In the genomic region with DNA sequence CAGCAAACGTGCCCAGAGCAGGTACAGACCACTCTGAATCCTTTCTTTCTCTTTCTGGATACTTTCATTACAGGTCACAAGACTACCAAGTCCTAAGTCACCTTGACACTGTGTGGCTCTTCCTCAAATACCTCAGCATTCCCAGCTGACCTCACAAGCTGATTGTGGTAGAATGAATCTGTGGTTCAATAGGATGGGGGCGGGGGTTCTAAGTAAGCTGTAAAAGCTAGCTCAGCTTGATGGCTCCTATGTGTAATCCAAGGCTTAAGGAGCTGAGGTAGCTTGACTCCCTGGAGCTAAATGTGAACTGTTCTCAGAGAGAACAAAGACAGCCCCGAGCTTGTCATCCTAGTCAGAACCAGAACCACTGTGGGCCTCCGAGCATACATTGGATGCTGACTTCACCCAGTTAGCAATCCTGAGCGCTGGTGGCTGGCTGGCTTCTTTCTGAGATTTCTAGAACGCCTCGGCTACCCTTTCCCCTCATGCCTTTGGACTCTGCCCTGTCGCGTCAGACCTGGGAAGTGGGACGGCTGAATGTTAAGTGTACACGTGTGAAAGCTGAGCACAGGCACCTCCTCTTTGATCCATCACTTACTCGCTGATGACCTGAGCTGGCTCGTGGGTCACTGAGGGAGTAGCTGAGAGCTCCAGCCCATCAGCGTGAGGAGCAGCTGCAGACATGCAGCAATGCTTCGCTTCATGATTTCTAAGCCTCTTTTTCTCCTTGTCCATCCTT, we compare ENCODE assay signal across 13 mouse cellular contexts.
DNase-seq lines count a peak whose midpoint lies in the region; ATAC-seq and TF ChIP-seq lines count a peak whose summit lies in the region.
"Had no signal": no experiment of that assay in that cellular context is flagged by ENCODE, and none has a peak within 500 bp of the region (broad histone marks: within the 10 kb centered on the region; RNA-seq: fewer than 3 reads in every experiment).

No protein-coding gene starts in this region.

- no peaks in the 10 kb centered on the region for H3K27me3 ChIP-seq in heart, embryonic 13.5 days (replicated peaks)
- H3K27me3 ChIP-seq in embryonic facial prominence, embryonic 12.5 days, result no peaks in the 10 kb centered on the region
- no peaks in the 10 kb centered on the region for H3K27me3 ChIP-seq in limb, embryonic 10.5 days (ENCODE audit: low read depth, poor library complexity, severe bottlenecking)
- H3K27me3 ChIP-seq: heart, embryonic 15.5 days; liver, embryonic 13.5 days; megakaryocyte, embryonic 14.5 days had no signal

- no peaks in the 10 kb centered on the region for H3K36me3 ChIP-seq in heart, embryonic 13.5 days
- no peaks in the 10 kb centered on the region for H3K36me3 ChIP-seq in ES-E14 (ENCODE audit: control insufficient read depth, insufficient read depth, low read length, poor library complexity, severe bottlenecking)
- H3K36me3 ChIP-seq in embryonic facial prominence, embryonic 12.5 days, result no peaks in the 10 kb centered on the region
- H3K36me3 ChIP-seq in limb, embryonic 10.5 days, result no peaks in the 10 kb centered on the region
- H3K36me3 ChIP-seq: heart, embryonic 15.5 days; liver, embryonic 13.5 days had no signal

- 0 out of 2 replicates have a peak, but pooled peaks cover 7% of the 10 kb centered on the region for H3K4me1 ChIP-seq in heart, embryonic 13.5 days
- peaks cover 2 to 4% of the 10 kb centered on the region in 2 experiments; a peak in 2 of 4 replicates for H3K4me1 ChIP-seq in ES-E14 (ENCODE audit: control insufficient read depth in 2 of 2, insufficient read depth in 2 of 2, low read length in 2 of 2, poor library complexity in 1 of 2)
- peaks cover 9% of the 10 kb centered on the region; the same call in 1 of the 2 replicates for H3K4me1 ChIP-seq in embryonic facial prominence, embryonic 12.5 days
- H3K4me1 ChIP-seq in limb, embryonic 10.5 days, result peaks cover 10% of the 10 kb centered on the region
- H3K4me1 ChIP-seq: liver, embryonic 13.5 days; megakaryocyte, embryonic 14.5 days had no signal

- H3K9ac ChIP-seq in heart, embryonic 13.5 days, result no peak overlapping the region
- H3K9ac ChIP-seq in ES-E14 (ENCODE audit: insufficient read depth, low read depth, low read length, poor library complexity, severe bottlenecking), result no peak overlapping the region
- no peak overlapping the region for H3K9ac ChIP-seq in embryonic facial prominence, embryonic 12.5 days
- H3K9ac ChIP-seq: heart, embryonic 15.5 days; liver, embryonic 13.5 days had no signal

- intact Hi-C loops in heart, postnatal 25 days (cut with DNase I), result no loop called here

- in situ Hi-C loops in ES-E14 (cut with MboI; ENCODE audit: low sequenced_read_pairs in 2 of 2, unreplicated experiment in 2 of 2), result no loop called here

- WGBS in heart, embryonic 13.5 days, result 44% methylated on average over 15 of the region's 15 CpGs
- 46% methylated on average over 15 of the region's 15 CpGs for WGBS in embryonic facial prominence, embryonic 12.5 days
- WGBS in limb, embryonic 10.5 days, result 45% methylated on average over 15 of the region's 15 CpGs

- ATAC-seq in heart, embryonic 13.5 days (ENCODE audit: extremely low read depth, insufficient number of reproducible peaks, low FRiP score, low TSS enrichment), result no peak
- ATAC-seq in embryonic facial prominence, embryonic 12.5 days (ENCODE audit: insufficient number of reproducible peaks, insufficient read depth, low FRiP score, low TSS enrichment), result 0 out of 2 replicates have a peak, but pooled peaks have one; percentile 41

- H3K4me3 ChIP-seq in heart, embryonic 13.5 days, result no peak overlapping the region
- H3K4me3 ChIP-seq in ES-E14 (ENCODE audit: insufficient read depth in 1 of 2, low read depth in 1 of 2, low read length in 2 of 2, poor library complexity in 1 of 2, severe bottlenecking in 1 of 2), result no peak overlapping the region
- H3K4me3 ChIP-seq in embryonic facial prominence, embryonic 12.5 days, result no peak overlapping the region
- no peak overlapping the region for H3K4me3 ChIP-seq in limb, embryonic 10.5 days
- H3K4me3 ChIP-seq: heart, embryonic 15.5 days; liver, embryonic 13.5 days; megakaryocyte, embryonic 14.5 days had no signal

- 0 out of 2 replicates have a peak overlapping the region, but pooled peaks have one; percentile 5 for H3K4me2 ChIP-seq in heart, embryonic 13.5 days
- no peak overlapping the region for H3K4me2 ChIP-seq in embryonic facial prominence, embryonic 12.5 days (replicated peaks)
- H3K4me2 ChIP-seq: heart, embryonic 15.5 days; liver, embryonic 13.5 days had no signal

- DNase-seq in heart, postnatal 25 days (ENCODE audit: low spot score), result no peak
- DNase-seq in ES-E14 (ENCODE audit: low read depth, low spot score), result peak; percentile 35
- DNase-seq in limb, embryonic 10.5 days (ENCODE audit: low spot score), result no peak
- DNase-seq in adrenal gland, adult 18-20 months (ENCODE audit: low spot score in 2 of 2), result no peak
- no peak for DNase-seq in ovary, adult 18-20 months (ENCODE audit: low spot score)
- DNase-seq in cerebellum, adult 11 months, result no peak
- DNase-seq: cerebellum, adult 9-11 months; liver, embryonic 13.5 days; thymus, postnatal 14 days had no signal

- H3K27ac ChIP-seq in heart, embryonic 13.5 days (replicated peaks), result no peak overlapping the region
- no peak overlapping the region; the same call in 1 of the 2 replicates for H3K27ac ChIP-seq in ES-E14 (ENCODE audit: insufficient read depth, low read depth, low read length, poor library complexity, severe bottlenecking)
- H3K27ac ChIP-seq in embryonic facial prominence, embryonic 12.5 days, result no peak overlapping the region
- H3K27ac ChIP-seq in limb, embryonic 10.5 days, result peak overlapping the region; percentile 32; the same call in 1 of the 2 replicates
- H3K27ac ChIP-seq: heart, embryonic 15.5 days; liver, embryonic 13.5 days had no signal

- H3K9me3 ChIP-seq in heart, embryonic 13.5 days, result no peaks in the 10 kb centered on the region
- H3K9me3 ChIP-seq in ES-E14 (ENCODE audit: control insufficient read depth, insufficient read depth, low read depth, low read length), result no peaks in the 10 kb centered on the region
- H3K9me3 ChIP-seq in embryonic facial prominence, embryonic 12.5 days, result no peaks in the 10 kb centered on the region
- no peaks in the 10 kb centered on the region for H3K9me3 ChIP-seq in limb, embryonic 10.5 days (replicated peaks)
- H3K9me3 ChIP-seq: heart, embryonic 15.5 days; liver, embryonic 13.5 days; megakaryocyte, embryonic 14.5 days had no signal

TF ChIP-seq in ES-E14, 5 proteins besides CTCF, POLR2A, EP300 and RAD21:
- TF ChIP-seq CHD2 (IDR thresholded peaks at IDR 0.05; ENCODE audit: low read depth, low read length) (no peak), HCFC1 (IDR thresholded peaks at IDR 0.05; ENCODE audit: borderline replicate concordance, insufficient read depth, low read length) (no peak), MAFK (IDR thresholded peaks at IDR 0.05; ENCODE audit: insufficient read depth, low read depth, low read length) (no peak), ZC3H11A (IDR thresholded peaks at IDR 0.05; ENCODE audit: borderline replicate concordance, low read depth, low read length) (no peak), ZNF384 (IDR thresholded peaks at IDR 0.05; ENCODE audit: low read depth, low read length) (no peak)
TF ChIP-seq in ES-E14: peak in this region for 0.
